Mouse (Mus musculus) MEL (cell line): ENCODE measurements around the gene Pear1. TPM values are rescaled to one million over a fixed set of nuclear protein-coding genes. Genes with fewer than 3 reads are reported as not detected.

ENCODE experiments used
- DNase-seq: peaks from one replicate; pipeline ENCODE4 v3.0.0; 2011; ENCODE audit warnings: low read depth, low spot score
- H3K27ac ChIP-seq: 2 replicates; pipeline ENCODE4 v1.5.1; 2012; ENCODE audit warnings: low read depth, mild to moderate bottlenecking, control low read depth, low read length, moderate library complexity; ENCODE audit not compliant: control insufficient read depth
- H3K27me3 ChIP-seq, 2 experiments: fragments of 150-350 bp in 1 of 2; sonication (generic) in 1 of 2; 2 replicates each; pipeline ENCODE4 v1.6.1; 2012; ENCODE audit warnings: low read length in 2 of 2, mild to moderate bottlenecking in 2 of 2, improper control_type of control experiment in 1 of 2, moderate library complexity in 1 of 2; ENCODE audit not compliant: insufficient read depth in 2 of 2, control insufficient read depth in 1 of 2
- H3K36me3 ChIP-seq, 2 experiments: 2 replicates each; pipeline ENCODE4 v1.6.1; 2012 to 2014; ENCODE audit warnings: low read length in 2 of 2, improper control_type of control experiment in 1 of 2, inconsistent platforms in 1 of 2, mild to moderate bottlenecking in 1 of 2; ENCODE audit not compliant: insufficient read depth in 2 of 2, control insufficient read depth in 1 of 2
- H3K4me1 ChIP-seq, 2 experiments: fragments of 150-350 bp in 1 of 2; sonication (generic) in 1 of 2; 2 replicates each; pipeline ENCODE4 v1.6.1; 2012; ENCODE audit warnings: low read length in 2 of 2, improper control_type of control experiment in 1 of 2, mild to moderate bottlenecking in 1 of 2; ENCODE audit not compliant: insufficient read depth in 2 of 2, control insufficient read depth in 1 of 2
- H3K4me3 ChIP-seq, 2 experiments: fragments of 150-350 bp in 1 of 2; sonication (generic) in 1 of 2; 2 replicates each; pipeline ENCODE4 v1.5.1; 2012; ENCODE audit warnings: low read depth in 2 of 2, low read length in 2 of 2, mild to moderate bottlenecking in 2 of 2, moderate library complexity in 2 of 2, control low read depth in 1 of 2, improper control_type of control experiment in 1 of 2; ENCODE audit not compliant: control insufficient read depth in 1 of 2, insufficient read depth in 1 of 2
- H3K79me2 ChIP-seq: 2 replicates; pipeline ENCODE4 v1.6.1; 2012; ENCODE audit warnings: mild to moderate bottlenecking, low read length, moderate library complexity; ENCODE audit not compliant: control insufficient read depth, poor library complexity, insufficient read depth
- H3K9ac ChIP-seq: 2 replicates; pipeline ENCODE4 v1.6.1; 2012; ENCODE audit warnings: low read depth, mild to moderate bottlenecking, control low read depth, low read length, moderate library complexity; ENCODE audit not compliant: control insufficient read depth, poor library complexity, severe bottlenecking
- H3K9me3 ChIP-seq: fragments of 150-350 bp; sonication (generic); replicated peaks from 2 replicates; pipeline ENCODE4 v1.6.1; 2012; ENCODE audit warnings: mild to moderate bottlenecking, low read length, improper control_type of control experiment, moderate library complexity; ENCODE audit not compliant: insufficient read depth
- CHD1 ChIP-seq: IDR thresholded peaks from 2 replicates; pipeline ENCODE4 v1.6.1; 2012; ENCODE audit warnings: low read depth, mild to moderate bottlenecking, inconsistent platforms, low read length, improper control_type of control experiment
- CHD2 ChIP-seq: IDR thresholded peaks from 2 replicates; pipeline ENCODE4 v1.6.1; 2011; ENCODE audit warnings: low read length, improper control_type of control experiment
- E2F4 ChIP-seq: IDR thresholded peaks from 2 replicates; pipeline ENCODE4 v1.6.1; 2011; ENCODE audit warnings: low read depth, low read length, improper control_type of control experiment, borderline replicate concordance
- ELF1 ChIP-seq: IDR thresholded peaks from 2 replicates; pipeline ENCODE4 v1.6.1; 2014; ENCODE audit warnings: low read depth, mild to moderate bottlenecking, inconsistent platforms, low read length, improper control_type of control experiment, moderate library complexity
- EP300 ChIP-seq, 2 experiments: IDR thresholded peaks; 2 replicates each; pipeline ENCODE4 v1.6.1; 2011; ENCODE audit warnings: improper control_type of control experiment in 2 of 2, low read length in 2 of 2, low read depth in 1 of 2, mild to moderate bottlenecking in 1 of 2
- HCFC1 ChIP-seq: IDR thresholded peaks from 2 replicates; pipeline ENCODE4 v1.6.1; 2012; ENCODE audit warnings: low read depth, mild to moderate bottlenecking, inconsistent platforms, low read length, improper control_type of control experiment, moderate library complexity
- JUND ChIP-seq: IDR thresholded peaks from 2 replicates; pipeline ENCODE4 v1.6.1; 2011; ENCODE audit warnings: low read depth, mild to moderate bottlenecking, improper control_type of control experiment, low read length
- MAX ChIP-seq: IDR thresholded peaks from 2 replicates; pipeline ENCODE4 v1.6.1; 2011; ENCODE audit warnings: low read length, improper control_type of control experiment
- MEF2A ChIP-seq: IDR thresholded peaks from 2 replicates; pipeline ENCODE4 v1.6.1; 2014; ENCODE audit warnings: low read depth, mild to moderate bottlenecking, inconsistent platforms, low read length, improper control_type of control experiment; ENCODE audit not compliant: poor library complexity, insufficient replicate concordance, severe bottlenecking; ENCODE audit errors: extremely low read depth
- MXI1 ChIP-seq: IDR thresholded peaks from 2 replicates; pipeline ENCODE4 v1.6.1; 2011; ENCODE audit warnings: mild to moderate bottlenecking, low read depth, low read length, improper control_type of control experiment
- MYB ChIP-seq: IDR thresholded peaks from 2 replicates; pipeline ENCODE4 v1.6.1; 2011; ENCODE audit warnings: mild to moderate bottlenecking, low read depth, low read length, improper control_type of control experiment
- NELFE ChIP-seq: IDR thresholded peaks from 2 replicates; pipeline ENCODE4 v1.6.1; 2011; ENCODE audit warnings: low read depth, low read length, improper control_type of control experiment
- NRF1 ChIP-seq: IDR thresholded peaks from 2 replicates; pipeline ENCODE4 v1.6.1; 2014; ENCODE audit warnings: low read depth, mild to moderate bottlenecking, inconsistent platforms, low read length, improper control_type of control experiment, moderate library complexity; ENCODE audit not compliant: poor library complexity, insufficient read depth, severe bottlenecking
- POLR2A ChIP-seq, 2 experiments: IDR thresholded peaks; 2 replicates each; pipeline ENCODE4 v1.6.1; 2011 to 2012; ENCODE audit warnings: low read length in 2 of 2, mild to moderate bottlenecking in 2 of 2, control low read depth in 1 of 2, improper control_type of control experiment in 1 of 2, low read depth in 1 of 2, moderate library complexity in 1 of 2; ENCODE audit not compliant: control insufficient read depth in 1 of 2, insufficient read depth in 1 of 2, poor library complexity in 1 of 2
- POLR2AphosphoS2 ChIP-seq: IDR thresholded peaks from 2 replicates; pipeline ENCODE4 v1.6.1; 2011; ENCODE audit warnings: low read length, improper control_type of control experiment
- POLR2AphosphoS5 ChIP-seq: IDR thresholded peaks from 2 replicates; pipeline ENCODE4 v1.6.1; 2012; ENCODE audit warnings: low read depth, borderline replicate concordance, mild to moderate bottlenecking, inconsistent platforms, low read length, moderate library complexity, mixed read lengths
- RAD21 ChIP-seq: IDR thresholded peaks from 2 replicates; pipeline ENCODE4 v1.6.1; 2011; ENCODE audit warnings: mild to moderate bottlenecking, low read depth, low read length, improper control_type of control experiment
- SIN3A ChIP-seq: IDR thresholded peaks from 2 replicates; pipeline ENCODE4 v1.6.1; 2012; ENCODE audit warnings: low read length, improper control_type of control experiment, inconsistent platforms
- SMC3 ChIP-seq: IDR thresholded peaks from 2 replicates; pipeline ENCODE4 v1.6.1; 2011; ENCODE audit warnings: low read depth, low read length, improper control_type of control experiment
- TAL1 ChIP-seq: IDR thresholded peaks from 2 replicates; pipeline ENCODE4 v1.6.1; 2012; ENCODE audit warnings: mild to moderate bottlenecking, inconsistent platforms, low read length, moderate library complexity, mixed read lengths
- TBP ChIP-seq: IDR thresholded peaks from 2 replicates; pipeline ENCODE4 v1.8.0; 2011; ENCODE audit warnings: low read depth, low read length, improper control_type of control experiment
- USF1 ChIP-seq: IDR thresholded peaks from 2 replicates; pipeline ENCODE4 v1.6.1; 2014; ENCODE audit warnings: low read depth, mild to moderate bottlenecking, inconsistent platforms, low read length, improper control_type of control experiment, moderate library complexity
- ZC3H11A ChIP-seq: IDR thresholded peaks from 2 replicates; pipeline ENCODE4 v1.6.1; 2012; ENCODE audit warnings: low read depth, mild to moderate bottlenecking, inconsistent platforms, low read length, improper control_type of control experiment
- ZKSCAN1 ChIP-seq: IDR thresholded peaks from 2 replicates; pipeline ENCODE4 v1.6.1; 2012; ENCODE audit warnings: low read depth, mild to moderate bottlenecking, inconsistent platforms, low read length, improper control_type of control experiment, moderate library complexity
- ZMIZ1 ChIP-seq: IDR thresholded peaks from 2 replicates; pipeline ENCODE4 v1.6.1; 2012; ENCODE audit warnings: low read depth, mild to moderate bottlenecking, inconsistent platforms, low read length, improper control_type of control experiment, moderate library complexity
- polyA plus RNA-seq, 2 experiments: library from polyadenylated mRNA; stranded (reverse) in 1 of 2; unstranded in 1 of 2; fragments of >175 nt in 1 of 2; fragments of >200 nt in 1 of 2; gene quantifications; 2 replicates each; pipeline versions ENCODE4 v1.2.1 to v1.2.4; 2012; ENCODE audit warnings: low replicate concordance in 2 of 2, low read depth in 1 of 2; ENCODE audit not compliant: insufficient read length in 2 of 2, insufficient read depth in 1 of 2, missing spikeins in 1 of 2
- total RNA-seq: library from RNA; depleted of rRNA; stranded (reverse); fragments of 300-350 nt; gene quantifications from 2 replicates; pipeline ENCODE4 v1.2.3, GENCODE M21; 2012

The Pear1 gene
- total and polyA plus RNA-seq, 3 experiments = 0.35 to 1.0 TPM; not detected in 1

- H3K36me3 ChIP-seq = no peaks in the 10 kb centered on the region
- H3K9ac ChIP-seq = no peak overlapping the region
- H3K79me2 ChIP-seq = no peaks in the 10 kb centered on the region
- no peak for DNase-seq
- no peaks in the 10 kb centered on the region for H3K4me1 ChIP-seq
- no peaks in the 10 kb centered on the region for H3K9me3 ChIP-seq
- no peak overlapping the region for H3K27ac ChIP-seq
- no peak overlapping the region for H3K4me3 ChIP-seq
- peaks cover 9 to 16% of the 10 kb centered on the region in 2 experiments for H3K27me3 ChIP-seq
- TF ChIP-seq CHD2 (no peak), E2F4 (no peak), ZMIZ1 (no peak), ZKSCAN1 (no peak), HCFC1 (no peak), USF1 (no peak), POLR2AphosphoS2 (no peak), MEF2A (no peak), ELF1 (no peak), MYB (no peak), MAX (no peak), POLR2AphosphoS5 (no peak), RAD21 (no peak), TBP (no peak)
These were observed 20.9 kb upstream of the Pear1 start for GRCm38 (mm10) chr3:87844981-87845380.

- TF ChIP-seq NRF1 (no peak), JUND (no peak), RAD21 (no peak), MEF2A (no peak), CHD1 (no peak), NELFE (no peak), SIN3A (no peak), USF1 (no peak), E2F4 (no peak), ZKSCAN1 (no peak), EP300 (IDR thresholded peaks at IDR 0.05; ENCODE audit: low read depth in 1 of 2, low read length in 2 of 2) (no peak), SMC3 (no peak), ZC3H11A (no peak), MXI1 (no peak), POLR2A (IDR thresholded peaks at IDR 0.05; ENCODE audit: control insufficient read depth in 1 of 2, insufficient read depth in 1 of 2, low read depth in 1 of 2, low read length in 2 of 2, poor library complexity in 1 of 2) (no peak), POLR2AphosphoS2 (no peak), TAL1 (no peak)
- Histone ChIP-seq H3K4me1 (peaks cover 0 to 4% of the 10 kb centered on the region in 2 experiments; a peak in 1 of 4 replicates), H3K9me3 (no peaks in the 10 kb centered on the region), H3K27me3 (peaks cover 13 to 14% of the 10 kb centered on the region in 2 experiments), H3K36me3 (peaks cover 0 to 3% of the 10 kb centered on the region in 2 experiments; a peak in 1 of 4 replicates), H3K79me2 (no peaks in the 10 kb centered on the region), H3K27ac (no peak overlapping the region), H3K4me3 (no peak overlapping the region), H3K9ac (no peak overlapping the region)
- no peak for DNase-seq
These were observed 16.8 kb upstream of the Pear1 start for GRCm38 (mm10) chr3:87840858-87841257.
